Mouse (Mus musculus): ENCODE data around the gene Slc48a1. TPM values are rescaled to one million over a fixed set of nuclear protein-coding genes. Genes with fewer than 3 reads are reported as not detected.

Slc48a1 gene
- 59.8 and 62.9 TPM in 2 replicates for polyA plus RNA-seq (2015; fragmentation: Nextera tagmentation; extraction: Ambion mirVana)

GRCm38 (mm10) chr15:97778311-97779098, at the start of gene Slc48a1:
Gene Slc48a1, plus strand, starts transcription at chr15:97778520.
- no peak for ATAC-seq (ENCODE audit: low FRiP score)
- no peak within 1 kb of the TSS for H3K4me3 ChIP-seq
- no peaks in the 10 kb centered on the region for H3K9me3 ChIP-seq
- H3K27ac ChIP-seq, result no peak within 1 kb of the TSS
- WGBS, result 71% methylated on average over 8 of the region's 8 CpGs
- peaks cover 41% of the 10 kb centered on the region for H3K27me3 ChIP-seq
- no peak within 1 kb of the TSS for H3K9ac ChIP-seq
- H3K4me1 ChIP-seq (replicated peaks), result peaks cover 19% of the 10 kb centered on the region
- H3K36me3 ChIP-seq, result no peaks in the 10 kb centered on the region
- H3K4me2 ChIP-seq, result no peak within 1 kb of the TSS

DNA sequence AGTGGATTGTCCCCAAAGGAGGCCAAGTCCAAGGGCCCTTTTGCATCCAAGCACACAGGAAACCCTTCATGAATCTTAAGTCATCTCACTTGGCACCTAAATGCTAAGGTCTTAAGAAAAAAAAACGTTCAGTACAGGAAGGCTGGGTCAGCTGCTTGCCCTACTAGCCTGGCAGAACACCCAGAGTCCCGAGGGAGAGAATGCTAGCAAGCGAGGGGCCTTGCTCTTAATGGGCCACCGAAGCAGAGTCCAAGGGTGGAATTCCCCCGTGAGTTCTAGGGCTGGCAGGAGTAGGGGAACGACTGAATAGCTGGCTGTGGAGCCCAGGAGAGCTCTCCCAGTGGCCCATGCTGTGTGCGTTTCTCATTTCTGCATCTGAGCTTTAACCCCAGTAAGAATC, 49.5 kb upstream of the Slc48a1 start:
- Histone ChIP-seq H3K4me1 (replicated peaks) (peaks cover 13% of the 10 kb centered on the region; the same call in 1 of the 2 replicates), H3K4me2 (no peak overlapping the region), H3K9me3 (no peaks in the 10 kb centered on the region), H3K36me3 (no peaks in the 10 kb centered on the region), H3K27me3 (no peaks in the 10 kb centered on the region), H3K9ac (no peak overlapping the region), H3K4me3 (no peak overlapping the region), H3K27ac (no peak overlapping the region)
- 60% methylated on average over 7 of the region's 7 CpGs for WGBS
- no peak for ATAC-seq (ENCODE audit: low FRiP score)

- Histone ChIP-seq H3K4me2 (no peak overlapping the region), H3K9ac (no peak overlapping the region), H3K4me3 (no peak overlapping the region), H3K27me3 (no peaks in the 10 kb centered on the region), H3K9me3 (no peaks in the 10 kb centered on the region), H3K4me1 (replicated peaks) (peaks cover 13% of the 10 kb centered on the region; the same call in 1 of the 2 replicates), H3K36me3 (no peaks in the 10 kb centered on the region), H3K27ac (no peak overlapping the region)
- 65% methylated on average over 6 of the region's 6 CpGs for WGBS
- no peak for ATAC-seq (ENCODE audit: low FRiP score)
These were observed 48.0 kb upstream of the Slc48a1 start for GRCm38 (mm10) chr15:97730365-97730764.

DNA sequence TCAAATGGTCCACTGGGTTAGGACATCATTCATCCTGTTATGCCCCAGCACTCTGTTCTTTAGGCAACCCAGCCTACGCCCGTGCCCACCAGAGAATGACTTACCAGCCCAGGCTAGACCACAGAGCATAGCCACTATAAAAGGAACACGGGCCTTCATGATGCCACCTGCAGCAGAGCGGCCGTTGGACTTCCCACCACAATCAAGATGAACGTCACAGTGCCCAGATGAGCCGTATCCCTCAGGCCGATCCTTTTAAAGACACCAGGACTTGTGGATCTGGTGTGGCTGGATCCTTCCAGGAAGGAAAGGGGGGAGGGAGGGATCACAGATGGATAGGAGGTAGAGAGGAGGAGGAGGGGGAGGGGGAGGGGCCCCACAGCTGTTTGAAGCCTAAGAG, 47.2 kb upstream of the Slc48a1 start, which contains the start of gene Endou:
TSS of gene Endou (minus strand) at position 229 of the 400 bp plus-strand sequence.
- Histone ChIP-seq H3K4me2 (no peak within 1 kb of the TSS), H3K4me1 (replicated peaks) (peaks cover 13% of the 10 kb centered on the region; the same call in 1 of the 2 replicates), H3K9ac (no peak within 1 kb of the TSS), H3K27ac (no peak within 1 kb of the TSS), H3K9me3 (no peaks in the 10 kb centered on the region), H3K36me3 (no peaks in the 10 kb centered on the region), H3K4me3 (no peak within 1 kb of the TSS), H3K27me3 (no peaks in the 10 kb centered on the region)
- WGBS, result 96% methylated on average over 8 of the region's 8 CpGs
- no peak for ATAC-seq (ENCODE audit: low FRiP score)

DNA sequence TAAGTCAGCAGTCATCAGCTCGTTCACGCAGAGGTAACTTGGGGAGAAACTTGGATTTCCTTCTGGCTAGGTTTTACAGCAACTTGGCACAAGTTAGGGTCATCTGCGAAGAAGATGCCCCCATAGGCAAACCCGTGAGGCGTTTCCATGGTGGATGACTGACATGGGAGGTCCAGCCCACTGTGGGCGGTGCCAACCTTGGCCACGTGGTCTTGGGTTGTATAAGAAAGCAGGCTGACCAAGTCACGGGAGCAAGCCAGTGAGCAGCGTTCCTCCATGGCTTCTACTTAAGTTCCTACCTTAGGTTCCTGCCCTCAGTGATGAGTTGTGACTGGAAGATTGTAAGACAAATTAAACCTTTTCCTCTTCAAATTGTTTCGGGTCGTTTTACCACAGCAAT, 46.3 kb upstream of the Slc48a1 start:
- ATAC-seq (ENCODE audit: low FRiP score), result no peak
- Histone ChIP-seq H3K9ac (no peak overlapping the region), H3K36me3 (no peaks in the 10 kb centered on the region), H3K27me3 (no peaks in the 10 kb centered on the region), H3K9me3 (no peaks in the 10 kb centered on the region), H3K4me1 (replicated peaks) (peaks cover 13% of the 10 kb centered on the region; the same call in 1 of the 2 replicates), H3K4me3 (no peak overlapping the region), H3K4me2 (no peak overlapping the region), H3K27ac (no peak overlapping the region)
- WGBS, result 94% methylated on average over 11 of the region's 11 CpGs

DNA sequence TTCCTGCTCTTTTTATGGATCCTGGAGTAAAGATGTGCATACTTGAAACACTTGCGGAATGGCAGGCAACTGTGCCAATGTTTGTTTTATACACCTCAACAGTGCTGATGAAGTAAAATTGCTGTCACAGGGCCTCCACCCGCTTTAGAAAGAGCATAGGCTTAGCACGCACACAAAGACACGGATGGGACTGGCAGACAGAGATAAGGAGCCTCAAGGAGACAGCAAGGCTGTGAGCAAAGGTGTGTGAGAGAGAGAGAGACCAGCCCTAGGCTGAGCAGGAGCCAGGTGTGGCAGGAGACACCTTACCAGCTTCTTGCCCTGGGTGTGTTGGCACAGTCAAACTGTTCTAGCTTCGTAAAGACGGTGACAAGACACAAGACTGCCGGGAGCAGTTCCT, 39.4 kb upstream of the Slc48a1 start:
- no peak overlapping the region for H3K9ac ChIP-seq
- no peaks in the 10 kb centered on the region for H3K36me3 ChIP-seq
- H3K4me2 ChIP-seq, result no peak overlapping the region
- H3K4me3 ChIP-seq, result no peak overlapping the region
- no peaks in the 10 kb centered on the region for H3K9me3 ChIP-seq
- no peaks in the 10 kb centered on the region for H3K27me3 ChIP-seq
- 93% methylated on average over 7 of the region's 7 CpGs for WGBS
- no peak overlapping the region for H3K27ac ChIP-seq
- ATAC-seq (ENCODE audit: low FRiP score), result no peak
- H3K4me1 ChIP-seq (replicated peaks), result peaks cover 9% of the 10 kb centered on the region

DNA sequence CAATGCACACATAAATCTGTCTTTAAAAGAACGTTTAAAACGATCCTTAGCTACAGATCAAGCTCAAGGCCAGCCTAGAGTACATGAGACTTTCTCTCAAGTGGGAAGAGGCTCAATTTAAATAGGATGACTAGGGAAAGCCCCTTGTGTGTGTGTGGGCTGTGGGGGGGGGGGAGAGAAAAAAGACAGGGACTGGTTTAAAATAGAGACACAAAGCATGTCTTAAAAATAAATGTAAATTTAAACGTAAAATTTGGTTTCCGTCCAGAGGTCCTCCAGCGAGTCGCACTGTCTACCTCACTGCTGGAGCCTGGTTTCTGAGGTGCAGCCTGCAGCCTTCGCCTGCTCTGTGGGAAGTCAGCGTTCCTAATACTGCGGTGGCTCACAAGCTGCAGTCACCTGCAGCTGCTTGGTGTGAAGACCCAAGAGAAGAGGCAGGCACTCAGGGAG, 38.0 kb upstream of the Slc48a1 start:
- Histone ChIP-seq H3K9me3 (no peaks in the 10 kb centered on the region), H3K4me2 (no peak overlapping the region), H3K27me3 (no peaks in the 10 kb centered on the region), H3K36me3 (no peaks in the 10 kb centered on the region), H3K4me1 (replicated peaks) (peaks cover 16% of the 10 kb centered on the region), H3K4me3 (no peak overlapping the region), H3K27ac (no peak overlapping the region), H3K9ac (no peak overlapping the region)
- ATAC-seq (ENCODE audit: low FRiP score), result no peak
- WGBS, result 89% methylated on average over 9 of the region's 9 CpGs

- no peaks in the 10 kb centered on the region for H3K36me3 ChIP-seq
- H3K9me3 ChIP-seq, result no peaks in the 10 kb centered on the region
- no peak overlapping the region for H3K4me3 ChIP-seq
- peaks cover 21% of the 10 kb centered on the region for H3K4me1 ChIP-seq (replicated peaks)
- H3K4me2 ChIP-seq, result no peak overlapping the region
- no peak overlapping the region for H3K9ac ChIP-seq
- no peak for ATAC-seq (ENCODE audit: low FRiP score)
- H3K27me3 ChIP-seq, result no peaks in the 10 kb centered on the region
- H3K27ac ChIP-seq, result no peak overlapping the region
- WGBS, result 86% methylated on average over 12 of the region's 12 CpGs
These were observed 36.7 kb upstream of the Slc48a1 start for GRCm38 (mm10) chr15:97741662-97742061.

- Histone ChIP-seq H3K4me1 (replicated peaks) (peaks cover 21% of the 10 kb centered on the region), H3K4me3 (no peak overlapping the region), H3K4me2 (no peak overlapping the region), H3K27ac (0 out of 2 replicates have a peak overlapping the region, but pooled peaks have one; percentile 4), H3K27me3 (no peaks in the 10 kb centered on the region), H3K9ac (no peak overlapping the region), H3K9me3 (no peaks in the 10 kb centered on the region), H3K36me3 (no peaks in the 10 kb centered on the region)
- 68% methylated on average over 7 of the region's 7 CpGs for WGBS
- no peak for ATAC-seq (ENCODE audit: low FRiP score)
These were observed 36.2 kb upstream of the Slc48a1 start for GRCm38 (mm10) chr15:97742074-97742473.

DNA sequence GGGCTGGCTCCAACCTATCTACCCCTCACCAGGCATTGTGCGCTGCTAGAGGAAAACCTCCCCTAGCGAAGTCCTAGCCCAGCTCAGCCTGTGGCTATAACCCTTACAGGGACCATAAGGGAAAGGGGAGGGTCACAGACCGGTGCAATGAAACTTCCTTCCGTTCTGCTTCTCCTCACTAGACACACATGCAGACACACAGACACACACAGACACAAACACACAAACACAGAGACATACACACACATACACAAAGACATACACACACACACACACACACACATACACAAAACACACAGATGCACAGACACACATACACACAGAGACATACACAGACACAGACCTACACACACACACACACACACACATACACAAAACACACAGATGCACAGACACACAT, 35.7 kb upstream of the Slc48a1 start:
- peaks cover 21% of the 10 kb centered on the region for H3K4me1 ChIP-seq (replicated peaks)
- H3K4me3 ChIP-seq, result no peak overlapping the region
- H3K27ac ChIP-seq, result 0 out of 2 replicates have a peak overlapping the region, but pooled peaks have one; percentile 4
- no peaks in the 10 kb centered on the region for H3K36me3 ChIP-seq
- no peak overlapping the region for H3K9ac ChIP-seq
- no peak for ATAC-seq (ENCODE audit: low FRiP score)
- H3K27me3 ChIP-seq, result no peaks in the 10 kb centered on the region
- H3K4me2 ChIP-seq, result no peak overlapping the region
- WGBS, result 73% methylated on average over 4 of the region's 4 CpGs
- no peaks in the 10 kb centered on the region for H3K9me3 ChIP-seq

DNA sequence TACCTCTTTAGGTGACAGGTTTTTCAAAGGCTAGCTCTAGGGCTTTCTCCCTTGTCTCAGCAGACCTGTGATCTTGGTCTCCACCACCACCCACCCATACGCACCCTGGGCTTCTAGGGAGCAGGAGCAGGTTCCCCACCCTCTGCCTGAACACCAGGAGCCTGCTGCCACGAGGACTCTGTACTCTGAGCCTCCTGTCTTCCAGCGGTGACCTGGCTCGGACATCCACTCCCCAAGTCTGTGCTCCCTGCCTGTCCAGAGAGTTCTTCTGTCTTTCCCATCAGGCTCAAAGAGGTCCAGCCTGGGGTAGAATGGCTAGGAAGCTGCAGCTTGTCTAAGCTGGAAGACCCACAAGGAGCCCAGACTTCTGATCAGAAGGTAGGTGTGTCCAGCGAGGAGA, 35.1 kb upstream of the Slc48a1 start:
- H3K4me1 ChIP-seq (replicated peaks), result peaks cover 24% of the 10 kb centered on the region
- no peak for ATAC-seq (ENCODE audit: low FRiP score)
- no peak overlapping the region for H3K9ac ChIP-seq
- H3K9me3 ChIP-seq, result no peaks in the 10 kb centered on the region
- no peak overlapping the region for H3K27ac ChIP-seq
- 89% methylated on average over 5 of the region's 5 CpGs for WGBS
- no peaks in the 10 kb centered on the region for H3K27me3 ChIP-seq
- H3K4me3 ChIP-seq, result no peak overlapping the region
- H3K36me3 ChIP-seq, result no peaks in the 10 kb centered on the region
- no peak overlapping the region for H3K4me2 ChIP-seq

- no peak for ATAC-seq (ENCODE audit: low FRiP score)
- no peaks in the 10 kb centered on the region for H3K9me3 ChIP-seq
- peaks cover 28% of the 10 kb centered on the region for H3K4me1 ChIP-seq (replicated peaks)
- 0 out of 2 replicates have a peak, but pooled peaks cover under 1% of the 10 kb centered on the region for H3K27me3 ChIP-seq
- 82% methylated on average over 12 of the region's 12 CpGs for WGBS
- H3K27ac ChIP-seq, result 0 out of 2 replicates have a peak overlapping the region, but pooled peaks have one; percentile 30
- H3K9ac ChIP-seq, result no peak overlapping the region
- no peaks in the 10 kb centered on the region for H3K36me3 ChIP-seq
- no peak overlapping the region for H3K4me2 ChIP-seq
- H3K4me3 ChIP-seq, result no peak overlapping the region
These were observed 34.3 kb upstream of the Slc48a1 start for GRCm38 (mm10) chr15:97743961-97744525.
